Mouse (Mus musculus): ENCODE measurements around the gene Man2b2.

DNA sequence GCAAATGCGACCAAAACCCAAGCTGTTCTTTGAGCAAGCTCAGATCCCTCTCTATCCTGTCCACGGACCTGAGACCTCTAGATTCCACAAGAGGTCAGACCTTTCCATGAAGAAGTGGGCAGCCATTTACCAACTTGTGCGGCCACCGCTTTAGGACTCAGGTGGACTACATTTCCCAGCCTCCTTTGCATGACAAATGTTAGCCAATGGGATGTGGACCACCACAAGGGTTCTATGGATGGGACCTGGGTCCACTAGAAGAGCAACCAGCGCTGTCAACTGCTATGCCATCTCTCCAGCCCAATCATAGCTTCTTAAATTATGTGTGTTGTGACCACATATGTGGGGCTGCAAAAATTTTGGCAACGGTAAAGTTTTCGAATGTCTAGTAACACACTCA is 819 bp upstream of the Man2b2 start:
- TF ChIP-seq E2F4 (IDR thresholded peaks at IDR 0.05; ENCODE audit: insufficient read depth) (no peak), POLR2AphosphoS2 (IDR thresholded peaks at IDR 0.05; ENCODE audit: insufficient read length, low read depth) (no peak), POLR2A (IDR thresholded peaks at IDR 0.05; ENCODE audit: insufficient read length, low read depth) (no peak), MYOG (IDR thresholded peaks at IDR 0.05; ENCODE audit: control insufficient read depth in 1 of 3, insufficient read depth in 1 of 3, insufficient read length in 2 of 3, low read depth in 2 of 3) (no peak), SRF (IDR thresholded peaks at IDR 0.05; ENCODE audit: control insufficient read depth, insufficient read length, low read depth) (no peak), TCF12 (IDR thresholded peaks at IDR 0.05; ENCODE audit: insufficient read depth, poor library complexity, severe bottlenecking) (no peak), USF1 (IDR thresholded peaks at IDR 0.05; ENCODE audit: low read depth) (no peak), CEBPB (IDR thresholded peaks at IDR 0.05; ENCODE audit: insufficient read depth, poor library complexity, severe bottlenecking) (no peak), MAX (IDR thresholded peaks at IDR 0.05; ENCODE audit: low read depth) (no peak), TCF3 (IDR thresholded peaks at IDR 0.05; ENCODE audit: insufficient read length, low read depth) (no peak), REST (IDR thresholded peaks at IDR 0.05; ENCODE audit: insufficient read depth, insufficient read length) (no peak), MYOD1 (IDR thresholded peaks at IDR 0.05; ENCODE audit: control insufficient read depth in 1 of 3, insufficient read length in 2 of 3, low read depth in 2 of 3) (no peak)

Data from myocyte (in vitro differentiated cells).